Comparison of ENCODE assay signal across 8 mouse cellular contexts in the genomic region with DNA sequence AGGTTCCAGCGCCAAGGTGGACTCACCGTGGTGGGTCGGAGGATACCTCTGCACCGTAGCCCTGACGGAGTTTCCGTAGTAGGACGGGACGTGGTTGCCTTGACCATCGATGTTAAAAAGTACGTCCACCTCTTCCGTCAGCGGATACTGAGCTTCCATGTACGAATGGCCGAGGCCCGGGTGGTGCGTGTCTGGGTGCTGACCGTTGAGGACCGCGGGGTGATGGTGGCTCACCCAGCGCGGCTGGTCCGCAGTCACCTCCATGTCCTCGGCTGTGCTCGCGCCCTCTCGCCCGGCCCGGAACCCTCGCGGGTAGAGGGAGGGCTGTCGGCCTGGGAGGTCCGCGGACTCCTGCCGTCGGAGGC. TPM values are rescaled to one million over a fixed set of nuclear protein-coding genes. Genes with fewer than 3 reads are reported as not detected.
DNase-seq lines count a peak whose midpoint lies in the region; ATAC-seq and TF ChIP-seq lines count a peak whose summit lies in the region.

No protein-coding gene starts in this region.

- no peaks in the 10 kb centered on the region for H3K9me3 ChIP-seq in heart, embryonic 11.5 days (replicated peaks; ENCODE audit: control insufficient read depth, low read length)
- H3K9me3 ChIP-seq in liver, postnatal 0 days (ENCODE audit: low read length) = no peaks in the 10 kb centered on the region

- intact Hi-C loops in left cerebral cortex, postnatal 14 days (cut with DNase I) = loop anchor here (5.0 kb wide), 1 partner anchor 800 kb away; no protein-coding TSS in a partner anchor

- H3K36me3 ChIP-seq in heart, embryonic 11.5 days (ENCODE audit: control insufficient read depth, insufficient read depth, low read length) = no peaks in the 10 kb centered on the region
- no peaks in the 10 kb centered on the region for H3K36me3 ChIP-seq in liver, postnatal 0 days (replicated peaks; ENCODE audit: insufficient read depth, low read length)

- 0% methylated on average over 35 of the region's 35 CpGs for WGBS in heart, embryonic 11.5 days (ENCODE audit: insufficient replicate concordance)
- under 1% methylated on average over 35 of the region's 35 CpGs for WGBS in liver, postnatal 0 days (ENCODE audit: insufficient replicate concordance)

- no peak for ATAC-seq in heart, embryonic 11.5 days (replicated peaks; ENCODE audit: insufficient number of reproducible peaks, low FRiP score, low TSS enrichment)
- no peak for ATAC-seq in liver, postnatal 0 days

- no peak for DNase-seq in heart, adult 11 months
- peak; percentile 59 for DNase-seq in embryo, embryonic 10 days (ENCODE audit: low spot score)
- peak; percentile 21 for DNase-seq in heart, postnatal 4 days
- peak; percentile 47 for DNase-seq in liver, postnatal 0 days
- DNase-seq in thymus, postnatal 10 days (ENCODE audit: low spot score in 2 of 2) = peak; percentile 39 to 43
- DNase-seq in testis, postnatal 10 days (ENCODE audit: low spot score) = no peak
- DNase-seq in left cerebral cortex, postnatal 14 days (ENCODE audit: low spot score in 2 of 2) = no peak

- peak overlapping the region; percentile 67 for H3K27ac ChIP-seq in heart, embryonic 11.5 days (ENCODE audit: low read depth, low read length)
- no peak overlapping the region for H3K27ac ChIP-seq in liver, postnatal 0 days (ENCODE audit: low read depth)

- H3K9ac ChIP-seq in heart, embryonic 11.5 days (ENCODE audit: low read depth, low read length) = peak overlapping the region; percentile 69
- H3K9ac ChIP-seq in liver, postnatal 0 days (replicated peaks) = peak overlapping the region; percentile 27; the same call in 1 of the 2 replicates

- peaks cover 23% of the 10 kb centered on the region for H3K4me1 ChIP-seq in heart, embryonic 11.5 days (ENCODE audit: control insufficient read depth, insufficient read depth, low read length)
- H3K4me1 ChIP-seq in liver, postnatal 0 days (ENCODE audit: insufficient read depth) = peaks cover 28% of the 10 kb centered on the region

- peaks cover 60% of the 10 kb centered on the region for H3K27me3 ChIP-seq in heart, embryonic 11.5 days (ENCODE audit: control insufficient read depth, insufficient read depth, low read length)
- H3K27me3 ChIP-seq in liver, postnatal 0 days (ENCODE audit: insufficient read depth, low read length) = peaks cover 78% of the 10 kb centered on the region

- peak overlapping the region; percentile 59 for H3K4me3 ChIP-seq in heart, embryonic 11.5 days (ENCODE audit: low read depth, low read length)
- H3K4me3 ChIP-seq in liver, postnatal 0 days (ENCODE audit: low read depth, low read length) = peak overlapping the region; percentile 62

- no peak for TF ChIP-seq CTCF in liver, postnatal 0 days (IDR thresholded peaks at IDR 0.05; ENCODE audit: low read depth)

- peak overlapping the region; percentile 90 for H3K4me2 ChIP-seq in heart, embryonic 11.5 days
- H3K4me2 ChIP-seq in liver, postnatal 0 days (ENCODE audit: low read depth, low read length) = peak overlapping the region; percentile 97

- TF ChIP-seq EP300 in liver, postnatal 0 days (IDR thresholded peaks at IDR 0.05; ENCODE audit: low read depth) = no peak

RNA-seq across cellular contexts. Expression of a gene that starts 3.7 kb away (rescaled TPM):
- polyA plus RNA-seq in heart, embryonic 11.5 days (2014; fragmentation: Nextera tagmentation; extraction: Ambion mirVana) = 1.2 TPM in 1 of 2 replicates, not detected in the other
- not detected for total RNA-seq in heart, postnatal 4 days (2021)
- polyA plus RNA-seq in liver, postnatal 0 days (2015; fragmentation: Nextera tagmentation; extraction: Ambion mirVana) = not detected in 2 replicates
- total RNA-seq in left cerebral cortex, postnatal 14 days (2021) = not detected

RNA-seq across cellular contexts. Expression of a gene that starts 12.0 kb away (rescaled TPM):
- 0.51 and 0.89 TPM in 2 replicates for polyA plus RNA-seq in heart, embryonic 11.5 days (2014; fragmentation: Nextera tagmentation; extraction: Ambion mirVana)
- total RNA-seq in heart, postnatal 4 days (2021) = not detected
- polyA plus RNA-seq in liver, postnatal 0 days (2015; fragmentation: Nextera tagmentation; extraction: Ambion mirVana) = not detected in 2 replicates
- total RNA-seq in left cerebral cortex, postnatal 14 days (2021) = not detected

RNA-seq across cellular contexts. Expression of a gene that starts 12.5 kb away (rescaled TPM):
- 9.7 and 9.8 TPM in 2 replicates for polyA plus RNA-seq in heart, embryonic 11.5 days (2014; fragmentation: Nextera tagmentation; extraction: Ambion mirVana)
- 1 to 10 TPM; 1.0 to 1.1 TPM for total RNA-seq in heart, postnatal 4 days (2021)
- 1.1 and 1.3 TPM in 2 replicates for polyA plus RNA-seq in liver, postnatal 0 days (2015; fragmentation: Nextera tagmentation; extraction: Ambion mirVana)
- under 1 TPM in 1 of 2 experiments, not detected in 1; 0.17 TPM for total RNA-seq in left cerebral cortex, postnatal 14 days (2021)

Comparison
In these comparisons a context has a peak if more than half of its experiments do, and no peak if none do; other contexts are left out.
1. DNase-seq: peak in embryo, embryonic 10 days (single experiment), heart, postnatal 4 days (single experiment), liver, postnatal 0 days (single experiment) and thymus, postnatal 10 days (2 of 2); none in heart, adult 11 months (single experiment), testis, postnatal 10 days (single experiment) and left cerebral cortex, postnatal 14 days (0 of 2).